Mouse (Mus musculus): ENCODE measurements around the gene Lmln.
"Not testable (repeated sequence)": the region's sequence is repeated elsewhere in the genome, so short reads cannot be mapped to it uniquely, and the experiment has no call there.

The Lmln gene

DNA sequence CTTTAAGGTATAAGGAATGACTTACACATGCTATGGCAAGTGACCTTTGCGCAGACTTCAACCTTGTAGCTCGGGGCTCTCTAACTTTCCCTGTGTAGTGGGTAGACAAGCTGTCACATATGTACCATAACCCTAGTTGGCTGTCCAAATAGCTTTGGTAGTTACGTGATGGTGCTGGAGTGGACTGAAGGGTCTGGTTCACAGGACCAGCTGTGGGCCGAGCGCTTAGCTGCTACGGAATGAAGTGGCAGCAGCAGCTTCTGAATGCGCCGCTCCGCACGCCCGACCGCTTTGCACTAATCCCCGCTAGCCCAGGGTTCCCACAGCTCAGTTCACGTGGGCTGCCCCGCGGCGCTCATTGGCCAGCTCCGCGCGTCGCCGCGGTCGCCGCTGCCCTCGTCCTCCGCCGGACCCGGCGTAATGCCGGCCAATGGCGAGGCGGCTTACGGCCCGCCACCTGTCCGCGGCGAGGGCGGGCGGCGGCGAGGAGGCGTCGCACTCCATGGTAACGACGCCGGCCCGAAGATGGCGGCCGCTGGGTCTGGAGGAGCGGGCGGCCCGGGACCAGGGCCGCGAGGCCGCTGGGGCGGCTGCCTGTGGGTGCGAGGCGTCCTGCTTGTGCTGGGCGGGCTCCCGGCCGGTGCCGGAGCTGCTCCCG lies at the start of gene Lmln:
Gene Lmln (plus strand): TSS at position 498 of the 658 bp plus-strand sequence.
- peak; percentile 99 for DNase-seq

DNA sequence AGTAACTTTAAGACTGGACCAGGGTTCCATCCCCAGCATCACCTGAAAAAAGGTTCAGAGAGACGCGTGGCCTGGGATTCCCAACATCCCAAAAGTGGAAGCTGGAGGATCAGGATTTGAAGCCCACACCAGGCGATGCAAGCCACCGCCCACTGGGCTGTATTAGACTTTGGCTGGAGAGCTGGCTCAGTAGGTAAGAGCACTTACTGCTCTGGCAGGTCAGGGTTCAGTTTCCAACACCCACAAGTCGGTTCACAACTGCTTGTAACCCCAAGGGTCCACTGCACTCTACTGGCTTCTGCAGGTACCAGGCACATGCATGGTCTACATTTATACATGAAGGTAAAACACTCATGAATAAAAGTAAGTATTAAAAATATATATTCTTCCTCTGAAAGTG lies 48.5 kb upstream of the Lmln start:
- peak; percentile 60 for DNase-seq

DNA sequence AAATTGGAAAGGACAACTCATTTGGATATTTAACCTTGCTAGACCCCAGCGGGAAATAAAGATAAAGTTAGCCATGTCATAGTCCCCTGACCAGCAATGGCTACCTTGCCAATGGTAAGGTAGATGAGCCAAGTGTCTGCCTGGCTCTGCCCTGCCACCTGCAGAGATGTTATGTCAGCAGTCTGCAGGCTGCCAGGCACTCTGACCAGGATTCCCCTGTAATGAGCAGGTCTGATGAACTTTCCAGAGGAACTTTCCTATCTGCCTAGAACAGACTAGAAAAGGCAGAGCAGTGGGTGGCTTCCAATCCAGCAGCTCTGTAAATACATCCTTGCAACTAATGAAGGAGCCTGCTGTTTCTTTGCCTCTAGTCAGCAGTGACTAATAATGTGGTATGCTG lies 47.4 kb upstream of the Lmln start:
- peak; percentile 91 for DNase-seq

DNA sequence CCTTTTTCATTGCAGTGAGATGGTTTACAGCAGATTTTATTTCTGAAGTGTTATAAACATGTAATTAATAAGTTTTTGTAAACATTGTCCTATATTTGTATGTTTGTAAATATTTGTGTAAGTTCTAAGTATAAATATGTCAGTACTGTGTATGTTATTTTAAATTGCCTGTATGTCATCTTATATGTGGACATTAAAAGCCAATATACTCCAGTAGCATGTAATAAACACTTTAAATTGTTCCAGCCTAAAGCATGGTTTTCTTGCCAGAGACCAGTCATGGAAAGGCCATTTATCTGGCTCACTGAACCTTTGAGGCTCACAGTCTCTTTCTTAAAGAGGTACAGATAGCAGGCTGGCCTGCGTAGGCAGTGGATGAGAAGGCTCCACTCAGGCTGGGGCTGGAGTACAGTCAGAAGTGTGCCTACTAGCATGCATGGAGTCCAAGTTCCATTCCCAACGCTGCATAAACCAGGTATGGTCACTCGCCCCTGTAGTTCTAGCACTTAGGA lies 46.9 kb upstream of the Lmln start:
- DNase-seq, result peak; percentile 69

- DNase-seq, result peak; percentile 56
Observed at GRCm38 (mm10) chr16:33015986-33016385, 46.3 kb upstream of the Lmln start.

- peak; percentile 71 for DNase-seq
Observed at GRCm38 (mm10) chr16:33017677-33018349, 44.5 kb upstream of the Lmln start.

DNA sequence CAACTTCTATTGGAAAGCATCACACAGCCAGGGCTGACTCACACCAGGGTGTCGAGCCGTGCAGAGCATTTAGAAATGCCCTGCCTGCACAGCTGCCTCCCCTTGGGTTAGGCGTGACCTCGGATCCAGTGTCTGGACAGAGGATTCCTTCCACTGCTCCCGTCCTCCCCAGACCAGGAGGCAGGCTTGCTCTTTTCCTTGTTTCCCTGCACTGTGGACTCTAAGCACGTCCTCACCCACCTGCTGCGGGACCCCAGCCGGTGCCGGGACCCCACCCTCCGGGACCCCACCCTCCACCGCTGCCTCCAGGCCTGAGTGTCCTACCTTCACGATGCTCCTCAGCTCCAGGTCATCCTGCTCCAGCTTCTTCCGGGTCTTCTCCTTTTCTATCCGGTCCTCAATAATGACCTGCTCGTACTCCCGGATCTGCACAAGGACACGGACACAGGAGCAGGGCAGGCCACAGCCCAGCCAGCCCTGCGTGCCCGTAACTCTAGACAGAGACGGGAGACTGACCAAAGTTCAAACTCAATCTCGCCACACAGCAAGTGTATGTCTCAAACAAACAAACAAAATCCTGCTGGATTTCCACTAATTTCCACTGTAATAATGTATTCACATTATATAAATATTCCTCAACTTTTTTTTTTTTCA lies 43.1 kb upstream of the Lmln start:
- peak; percentile 82 for DNase-seq

DNA sequence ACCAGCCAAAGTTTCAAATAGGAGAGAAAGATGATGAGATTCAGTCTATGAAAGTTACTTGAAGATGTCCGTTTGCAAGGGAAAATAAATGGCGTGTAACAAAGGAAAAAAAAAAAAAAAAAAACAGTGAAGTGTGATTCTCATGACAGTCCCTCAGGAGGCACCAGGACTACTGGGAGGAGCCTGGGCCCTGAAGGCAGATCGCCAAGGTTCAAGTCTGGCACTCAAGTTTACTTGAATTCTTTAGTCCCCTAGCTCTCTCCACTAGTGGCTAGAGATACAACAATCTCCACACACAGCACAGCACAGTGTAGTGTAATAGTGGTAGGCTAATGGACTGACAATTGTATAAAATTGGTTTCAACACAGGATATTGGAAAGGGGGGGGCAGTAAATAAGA lies 40.9 kb upstream of the Lmln start:
- no peak for DNase-seq

DNA sequence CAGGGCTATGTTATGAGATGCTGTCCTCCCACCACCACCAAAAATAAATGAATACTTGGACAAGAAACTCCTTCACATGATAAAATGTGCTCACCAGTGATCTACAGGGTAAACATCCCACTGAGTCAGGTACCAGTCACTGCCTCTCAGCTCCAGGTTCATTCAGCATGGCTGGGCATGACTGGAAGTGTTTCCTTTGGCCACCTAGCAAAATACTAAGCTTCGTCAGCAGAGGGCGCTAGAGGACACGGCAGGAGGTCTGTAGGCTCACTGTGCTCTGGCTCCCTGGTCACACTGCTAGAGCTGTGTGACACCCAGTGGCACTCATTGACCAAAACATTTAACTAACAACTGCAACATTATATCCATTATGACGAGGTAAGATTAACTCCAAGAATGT lies 38.6 kb upstream of the Lmln start:
- peak; percentile 96 for DNase-seq

GRCm38 (mm10) chr16:33024456-33025104 lies 37.7 kb upstream of the Lmln start:
- no peak for DNase-seq

DNA sequence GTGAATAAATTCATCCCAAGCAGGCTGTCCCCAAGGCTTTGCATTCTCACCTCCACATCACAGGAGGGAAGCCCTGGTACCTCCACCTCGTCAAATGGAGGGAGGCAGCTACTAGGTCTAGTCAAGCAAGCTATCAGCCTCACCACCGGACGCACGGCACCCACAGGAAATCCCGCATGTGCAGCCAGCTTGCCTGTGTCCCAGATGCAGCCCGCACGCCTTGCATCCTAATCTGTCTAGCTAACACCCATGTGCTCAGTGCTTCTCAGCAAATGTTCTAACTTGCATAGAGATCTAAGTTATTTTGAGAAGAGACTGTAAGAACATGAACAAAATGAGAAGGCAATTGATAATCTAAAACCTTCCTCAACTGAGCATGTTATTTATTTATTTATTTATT lies 36.0 kb upstream of the Lmln start:
- DNase-seq, result no peak

- DNase-seq, result no peak
Observed at GRCm38 (mm10) chr16:33036006-33036405, 26.3 kb upstream of the Lmln start.

- DNase-seq, result no peak
Observed at GRCm38 (mm10) chr16:33042682-33043081, 19.6 kb upstream of the Lmln start.

- no peak for DNase-seq
Observed at GRCm38 (mm10) chr16:33043268-33043667, 19.1 kb upstream of the Lmln start.

DNA sequence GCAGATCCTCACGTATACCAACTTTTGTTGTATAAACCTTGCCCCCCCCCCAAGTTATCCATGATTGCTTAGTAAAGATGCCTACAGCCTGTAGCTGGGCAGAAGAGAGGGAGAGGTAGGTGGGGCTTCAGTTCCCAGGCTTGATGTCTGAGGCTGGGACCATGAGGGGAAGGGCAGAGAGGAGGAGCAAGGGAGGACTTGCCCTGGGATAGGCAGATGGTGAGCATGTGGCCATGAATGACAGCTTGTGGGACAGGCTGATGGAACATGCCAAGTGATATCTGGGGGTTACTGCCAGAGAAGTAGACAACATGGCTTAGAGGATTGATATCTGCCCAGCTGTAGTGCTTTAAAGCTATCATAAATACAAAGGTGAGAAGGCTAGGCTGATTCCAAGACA lies 14.3 kb upstream of the Lmln start:
- no peak for DNase-seq

DNA sequence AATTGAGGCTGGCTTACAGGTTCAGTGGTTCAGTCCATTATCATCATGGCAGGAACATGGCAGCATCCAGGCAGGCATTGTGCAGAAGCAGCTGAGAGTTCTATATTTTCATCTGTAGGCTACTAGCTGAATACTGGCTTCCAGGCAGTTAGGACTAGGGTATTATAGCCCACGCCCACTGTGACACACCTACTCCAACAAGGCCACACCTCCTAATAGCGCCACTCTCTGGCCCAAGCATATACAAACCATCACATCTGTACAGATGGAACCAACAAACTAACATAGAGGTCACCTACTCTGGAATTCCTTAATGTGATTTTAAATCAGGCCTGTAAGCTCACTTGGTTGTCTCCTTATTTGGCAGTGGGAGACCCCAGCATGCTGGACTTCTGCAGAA lies 13.6 kb upstream of the Lmln start:
- DNase-seq, result no peak

GRCm38 (mm10) chr16:33049809-33050208 lies 12.5 kb upstream of the Lmln start:
- DNase-seq, result no peak

DNA sequence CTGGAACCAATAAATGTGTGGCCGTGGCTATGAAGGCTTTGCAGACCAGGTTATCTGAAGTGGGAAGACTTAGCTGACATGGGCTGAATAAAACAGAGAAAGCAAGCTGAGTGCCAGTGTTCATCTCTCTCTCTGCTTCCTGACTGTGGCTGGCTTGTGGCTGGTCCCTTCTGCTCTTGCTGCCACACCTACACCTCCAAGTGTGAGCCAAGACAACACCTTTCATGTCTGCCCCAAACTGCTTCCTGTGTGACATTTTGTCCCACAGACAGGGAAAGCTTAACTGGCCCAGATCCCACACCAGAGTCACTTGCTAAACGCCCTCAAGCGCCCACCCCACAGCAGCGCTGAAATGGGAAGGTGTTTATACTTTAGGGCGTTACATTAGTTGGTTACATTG lies 9.2 kb upstream of the Lmln start:
- DNase-seq, result peak; percentile 83

DNA sequence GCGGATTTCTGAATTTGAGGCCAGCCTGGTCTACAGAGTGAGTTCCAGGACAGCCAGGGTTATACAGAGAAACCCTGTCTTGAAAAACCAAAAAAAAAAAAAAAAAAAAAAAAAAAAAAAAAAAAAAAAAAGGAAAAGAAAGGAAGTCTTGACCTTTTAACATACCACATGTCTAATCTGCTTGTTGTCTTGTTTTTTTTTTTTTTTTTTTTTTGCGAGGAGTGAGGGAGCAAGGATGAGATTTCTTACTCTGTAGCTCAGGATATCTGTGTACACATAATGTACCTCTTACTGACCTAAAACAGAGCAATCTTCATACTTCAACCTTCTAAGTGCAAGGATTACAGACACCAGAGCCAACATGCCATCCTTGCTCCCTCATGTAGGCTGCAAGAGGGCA lies 7.4 kb upstream of the Lmln start:
- DNase-seq, result not testable (repeated sequence)

DNA sequence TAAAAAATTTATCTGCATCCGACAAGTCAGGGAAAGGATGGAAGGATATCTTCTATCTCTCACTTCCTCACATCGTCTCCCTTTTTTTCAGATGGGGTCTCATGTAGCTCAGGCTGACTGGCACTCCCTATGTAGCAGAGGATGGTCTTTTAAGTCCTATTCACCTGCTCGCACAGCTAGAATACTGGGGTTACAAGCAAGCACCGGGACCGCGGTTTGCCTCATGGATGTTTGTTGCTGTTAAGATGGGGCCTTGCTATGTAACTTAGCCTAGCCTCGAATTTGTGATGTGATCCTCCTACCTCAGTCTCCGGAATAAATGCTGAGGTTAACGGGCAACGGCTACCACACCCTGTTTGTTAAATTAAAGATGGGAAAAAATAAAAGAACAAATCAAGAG lies 6.7 kb upstream of the Lmln start:
- DNase-seq, result peak; percentile 92

DNA sequence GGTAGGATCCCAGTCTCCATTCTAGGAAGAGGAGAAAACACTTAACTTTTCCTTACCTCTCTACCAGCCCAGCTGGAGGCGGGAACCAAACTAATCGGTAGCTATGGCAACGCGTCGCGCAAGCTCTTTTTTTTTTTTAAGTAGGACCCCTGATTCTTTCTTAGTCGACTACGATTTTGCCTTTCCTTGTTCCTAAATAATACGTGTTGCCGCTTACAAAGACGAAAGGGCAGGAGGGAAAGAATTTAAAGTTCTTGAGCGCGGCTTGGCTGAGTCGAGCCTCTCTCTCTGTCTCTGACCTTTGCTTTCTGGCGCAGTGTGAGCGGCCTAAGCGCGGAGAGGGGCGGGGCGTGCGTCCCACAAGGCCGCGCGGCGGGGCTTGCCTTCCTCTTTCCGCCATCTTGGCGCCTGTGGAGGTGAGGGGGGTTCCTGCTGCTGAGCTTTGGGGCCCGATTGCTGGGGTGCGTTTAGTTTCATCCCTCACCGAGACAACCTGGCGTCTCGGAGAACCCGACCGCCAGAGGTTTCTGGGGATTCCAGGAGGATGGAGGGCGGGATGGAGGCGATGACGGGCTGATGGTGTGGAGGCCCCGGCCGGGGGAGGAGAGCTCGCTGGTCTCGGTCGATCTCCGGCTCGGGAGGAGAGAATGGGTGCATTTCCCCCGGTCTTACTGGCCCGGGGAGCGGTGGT lies 6.1 kb upstream of the Lmln start, which contains the start of the genes Iqcg and Rpl35a:
Gene Iqcg (minus strand): TSS at position 124 of the 691 bp plus-strand sequence.
Gene Rpl35a (plus strand): TSS at position 359 of the 691 bp plus-strand sequence.
- peak; percentile 99 for DNase-seq

GRCm38 (mm10) chr16:33056786-33057185 lies 5.5 kb upstream of the Lmln start:
- DNase-seq, result no peak

GRCm38 (mm10) chr16:33058033-33058432 lies 4.3 kb upstream of the Lmln start:
- DNase-seq, result peak; percentile 77

Measured in heart, adult 11 months (tissue).